Mouse (Mus musculus): ENCODE data around the gene Irf6.

The Irf6 gene

DNA sequence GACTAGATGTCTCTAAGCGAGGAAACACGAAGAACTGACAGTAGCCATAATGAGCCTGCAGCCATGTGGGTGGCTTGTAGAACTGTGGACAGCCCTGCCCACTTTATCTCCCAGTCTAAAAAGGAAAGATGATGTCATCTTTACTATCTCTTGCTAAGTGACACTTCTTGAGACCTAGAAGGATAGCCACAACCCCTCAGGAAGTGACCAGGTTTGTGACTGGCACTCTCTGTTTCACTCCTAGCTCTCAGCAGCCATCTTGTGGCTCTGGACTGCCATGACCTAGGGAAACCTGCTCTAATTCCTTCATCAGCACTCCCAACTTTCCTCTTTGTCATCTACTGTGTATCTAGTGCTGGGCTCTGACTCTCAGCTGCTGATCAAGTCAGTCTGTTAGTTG, 45.4 kb downstream of the Irf6 start:
- DNase-seq (ENCODE audit: extremely low spot score, low spot score), result no peak

DNA sequence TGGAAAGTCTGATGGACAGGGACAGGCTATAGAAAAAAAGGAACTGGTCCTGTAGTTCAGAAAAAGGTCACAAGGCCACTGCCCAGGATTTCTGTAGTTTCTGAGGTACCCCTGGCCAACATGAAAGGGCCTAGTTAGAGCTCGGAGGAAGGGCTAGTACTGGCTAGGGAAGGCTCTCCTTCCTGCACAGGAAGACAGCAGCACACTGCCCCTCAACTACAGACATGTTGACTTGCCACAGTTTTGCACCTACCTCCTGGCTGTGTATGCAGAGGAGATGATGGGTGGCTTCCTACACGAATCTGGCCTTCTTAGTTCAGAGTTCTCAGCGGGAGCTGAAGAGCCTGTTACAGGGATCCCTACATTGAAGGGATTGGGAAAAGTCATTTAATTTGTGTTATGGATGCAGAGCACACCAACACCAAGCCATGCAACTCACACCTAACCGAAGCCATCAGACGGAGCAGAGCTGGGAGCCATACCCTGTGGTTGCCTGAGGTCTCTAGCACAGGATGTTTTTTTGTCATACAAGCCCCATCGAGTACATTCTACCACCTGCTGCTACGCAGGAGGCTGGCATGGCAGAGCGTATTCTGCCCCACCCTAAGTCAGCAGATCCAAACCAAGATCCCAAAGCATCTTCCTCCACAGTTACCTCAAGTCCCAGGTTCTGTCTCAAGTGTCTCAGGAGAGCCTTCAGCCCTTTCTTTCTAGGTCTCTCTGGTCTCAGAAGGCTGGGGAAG, 47.9 kb downstream of the Irf6 start:
- no peak for DNase-seq (ENCODE audit: extremely low spot score, low spot score)

DNA sequence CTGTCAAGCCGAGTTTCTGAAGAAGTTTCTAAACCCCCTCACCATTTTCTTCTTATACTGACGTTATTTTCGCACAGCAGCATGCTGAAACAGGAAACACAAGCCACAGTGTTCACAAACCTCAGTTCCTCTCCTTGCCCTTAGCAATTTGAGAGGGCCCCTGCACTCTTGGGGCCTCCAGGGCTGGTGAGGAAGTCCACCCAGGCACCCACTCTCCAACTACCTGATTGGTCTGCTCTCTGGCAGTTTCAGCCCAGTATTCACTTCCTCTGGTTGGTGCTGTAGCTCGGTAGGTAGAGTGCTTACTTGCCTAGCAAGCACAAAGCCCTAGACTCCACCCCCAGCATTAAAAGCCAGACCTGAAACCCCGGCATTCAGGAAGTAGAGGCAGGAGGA, 48.5 kb downstream of the Irf6 start, which contains the start of gene Traf3ip3:
Traf3ip3 (minus strand) TSS at position 321 of the 396 bp plus-strand sequence.
- no peak for DNase-seq (ENCODE audit: extremely low spot score, low spot score)

DNA sequence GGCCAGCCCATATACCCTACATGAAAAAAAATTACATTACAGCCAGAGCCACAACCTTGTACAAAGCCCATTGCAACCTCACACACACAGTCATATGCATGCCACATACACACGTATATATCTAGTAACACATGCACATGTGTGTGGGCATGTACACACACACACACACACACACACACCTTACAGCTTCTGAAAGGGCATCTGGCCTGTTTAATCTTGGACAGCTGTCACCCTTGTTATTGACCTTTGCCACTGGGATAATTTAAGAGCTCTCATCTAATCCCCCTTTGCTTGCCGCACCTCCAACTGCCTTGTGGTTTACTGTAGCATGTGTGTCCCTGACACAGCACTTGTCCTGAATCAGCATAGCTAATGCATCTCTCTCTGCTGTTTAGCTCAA, 50.9 kb downstream of the Irf6 start:
- no peak for DNase-seq (ENCODE audit: extremely low spot score, low spot score)

DNA sequence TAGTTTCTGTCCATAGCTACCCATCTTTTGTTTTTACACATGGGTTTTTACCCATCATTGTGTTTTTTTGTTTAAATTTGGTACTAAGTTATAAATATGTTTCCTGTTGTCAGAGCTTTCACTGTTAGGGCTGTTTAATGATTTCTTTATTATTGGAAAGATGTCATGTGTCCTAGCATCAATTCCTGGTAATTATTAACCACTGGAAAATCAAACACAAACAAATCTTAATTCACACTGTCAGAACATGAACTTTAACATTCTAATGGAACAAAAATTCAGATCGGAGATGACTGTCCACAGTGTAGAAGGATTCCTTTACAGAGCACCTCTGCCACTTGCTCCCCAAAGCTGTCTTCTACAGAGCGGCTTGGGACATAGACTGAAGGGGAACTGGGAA, 52.5 kb downstream of the Irf6 start:
- no peak for DNase-seq (ENCODE audit: extremely low spot score, low spot score)

GRCm38 (mm10) chr1:193207503-193207902, 54.6 kb downstream of the Irf6 start, which contains the start of gene Lamb3:
Gene Lamb3, plus strand, starts transcription at chr1:193207699.
- DNase-seq (ENCODE audit: extremely low spot score, low spot score), result no peak

DNA sequence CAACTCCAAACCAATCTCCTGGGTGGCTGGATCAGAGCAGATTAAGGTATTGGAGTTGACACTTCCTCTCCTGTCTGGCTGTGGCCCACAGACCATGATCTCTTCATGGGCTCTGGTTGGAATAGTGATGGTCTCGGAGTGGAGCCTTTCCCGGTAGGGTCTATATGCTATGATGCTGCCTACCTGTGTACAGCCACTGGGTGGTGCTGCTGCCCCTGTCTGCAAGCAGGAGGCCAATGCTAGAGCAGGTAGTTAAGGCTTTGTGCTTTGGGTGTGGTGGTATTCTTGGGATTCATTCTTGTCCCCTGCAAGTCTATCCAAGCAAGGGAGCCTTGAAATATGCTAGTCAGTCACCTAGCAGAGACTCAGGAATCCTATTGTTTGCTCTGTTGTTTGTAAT, 55.3 kb downstream of the Irf6 start:
- no peak for DNase-seq (ENCODE audit: extremely low spot score, low spot score)

GRCm38 (mm10) chr1:193211371-193211770, 58.5 kb downstream of the Irf6 start:
- DNase-seq (ENCODE audit: extremely low spot score, low spot score), result no peak

DNA sequence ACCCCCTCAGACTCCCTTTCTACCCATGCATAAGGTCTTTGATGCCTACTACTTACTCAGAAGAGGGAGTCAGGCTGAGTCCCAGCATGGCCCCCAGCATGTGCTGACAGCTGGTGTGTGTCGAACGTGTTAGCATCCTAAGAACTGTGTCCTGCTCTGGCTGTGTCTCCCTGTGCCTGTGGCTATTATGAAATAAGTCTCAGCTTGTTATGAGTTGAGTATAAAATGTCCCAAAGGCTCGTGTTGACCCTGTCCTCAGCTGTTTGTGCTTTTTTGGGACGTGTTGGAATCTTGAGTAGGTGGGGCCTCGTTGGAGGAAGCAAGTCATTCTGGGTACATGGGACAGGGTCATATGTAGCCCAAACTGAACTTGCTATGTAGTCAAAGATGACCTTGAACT, 61.1 kb downstream of the Irf6 start:
- no peak for DNase-seq (ENCODE audit: extremely low spot score, low spot score)

- DNase-seq (ENCODE audit: extremely low spot score, low spot score), result no peak
Observed at GRCm38 (mm10) chr1:193216000-193216399, 63.1 kb downstream of the Irf6 start.

DNA sequence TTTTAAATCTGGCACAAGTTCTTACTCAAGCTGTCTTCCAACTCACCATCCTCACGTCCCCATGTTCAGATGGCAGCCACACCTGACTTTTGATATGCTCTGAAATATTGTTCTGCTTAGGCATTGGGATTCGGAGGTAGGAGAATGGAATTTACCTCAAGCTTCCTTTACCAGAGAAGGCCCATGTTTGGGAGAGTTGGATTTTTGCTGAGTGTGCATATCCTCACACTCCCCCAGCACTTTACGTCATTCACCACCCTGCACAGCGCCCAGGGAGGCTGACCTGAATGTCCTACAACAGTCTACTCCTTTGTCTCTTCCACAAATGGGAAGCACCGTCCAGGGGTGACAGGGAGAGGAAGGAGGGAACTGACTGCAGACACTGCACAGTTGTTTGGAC, 67.5 kb downstream of the Irf6 start:
- DNase-seq (ENCODE audit: extremely low spot score, low spot score), result no peak
